Mouse (Mus musculus): ENCODE data around the gene Wnk2.
A peak's percentile ranks its signal among the peaks of the same experiment; 100 is the strongest.

Wnk2 gene

GRCm38 (mm10) chr13:49031029-49031428 lies 116.8 kb downstream of the Wnk2 start:
- no peak for DNase-seq

GRCm38 (mm10) chr13:49028757-49029539 lies 118.9 kb downstream of the Wnk2 start:
- no peak for DNase-seq

GRCm38 (mm10) chr13:49027057-49027456 lies 120.8 kb downstream of the Wnk2 start:
- no peak for DNase-seq

- peak in 1 of 2 experiments; percentile 36 for DNase-seq
Measured at GRCm38 (mm10) chr13:49025521-49025920, 122.3 kb downstream of the Wnk2 start.

GRCm38 (mm10) chr13:49024763-49025162 lies 123.1 kb downstream of the Wnk2 start:
- no peak for DNase-seq

GRCm38 (mm10) chr13:49021693-49022092 lies 126.1 kb downstream of the Wnk2 start:
- peak; percentile 71 to 79 for DNase-seq

GRCm38 (mm10) chr13:49020152-49020551 lies 127.7 kb downstream of the Wnk2 start:
- DNase-seq: peak; percentile 69 to 78

- DNase-seq: peak in 1 of 2 experiments; percentile 8
Measured at GRCm38 (mm10) chr13:49017375-49017774, 130.4 kb downstream of the Wnk2 start.

GRCm38 (mm10) chr13:49016311-49016761 lies 131.5 kb downstream of the Wnk2 start:
- DNase-seq: peak; percentile 99

- DNase-seq: peak; percentile 69 to 70
Measured at GRCm38 (mm10) chr13:49015366-49016306, 132.2 kb downstream of the Wnk2 start.

- DNase-seq: peak in 1 of 2 experiments; percentile 20
Measured at GRCm38 (mm10) chr13:49013206-49013794, 134.5 kb downstream of the Wnk2 start.

- DNase-seq: peak; percentile 92 to 96
Measured at GRCm38 (mm10) chr13:49001691-49002090, 146.1 kb downstream of the Wnk2 start.

- peak; percentile 79 to 85 for DNase-seq
Measured at GRCm38 (mm10) chr13:48998591-48998990, 149.2 kb downstream of the Wnk2 start.

GRCm38 (mm10) chr13:48996731-48997130 lies 151.1 kb downstream of the Wnk2 start:
- DNase-seq: no peak

- no peak for DNase-seq
Measured at GRCm38 (mm10) chr13:48994903-48995302, 152.9 kb downstream of the Wnk2 start.

GRCm38 (mm10) chr13:48992914-48993313 lies 154.9 kb downstream of the Wnk2 start:
- no peak for DNase-seq

- DNase-seq: no peak
Measured at GRCm38 (mm10) chr13:48990138-48990537, 157.7 kb downstream of the Wnk2 start.
